Mouse (Mus musculus) CH12.LX (cell line): ENCODE results near the gene Nme9.

Source experiments
- MAFK ChIP-seq: IDR thresholded peaks from 2 replicates; pipeline ENCODE4 v1.6.1; 2011; ENCODE audit warnings: low read length, improper control_type of control experiment; ENCODE audit not compliant: insufficient replicate concordance
- SIN3A ChIP-seq: IDR thresholded peaks from 2 replicates; pipeline ENCODE4 v1.6.1; 2012; ENCODE audit warnings: low read length, improper control_type of control experiment, inconsistent platforms

- TF ChIP-seq SIN3A (no peak), MAFK (no peak)
These were observed 54.6 kb downstream of the Nme9 start for GRCm38 (mm10) chr9:99505875-99506274.
